Mouse (Mus musculus) regulatory T cell (primary cell): Measurements from ENCODE around the gene Fdx1.

Experiments
- in situ Hi-C: fragments of 300-600 bp; cut with MboI, MseI; formaldehyde crosslinking; loops from one replicate; pipeline ENCODE4 v1.15.1; 2025; ENCODE audit warnings: high pct_unique_total_duplicates

The Fdx1 gene

GRCm38 (mm10) chr9:51964110-51964509 lies 754 bp upstream of the Fdx1 start:
- in situ Hi-C loops = no loop called here

GRCm38 (mm10) chr9:51961190-51961909 lies 2.0 kb downstream of the Fdx1 start:
- in situ Hi-C loops = no loop called here

GRCm38 (mm10) chr9:51960331-51960730 lies 3.0 kb downstream of the Fdx1 start:
- in situ Hi-C loops = no loop called here

- in situ Hi-C loops = no loop called here
Measured at GRCm38 (mm10) chr9:51958981-51959380, 4.4 kb downstream of the Fdx1 start.

- in situ Hi-C loops = no loop called here
Measured at GRCm38 (mm10) chr9:51957025-51957424, 6.3 kb downstream of the Fdx1 start.

GRCm38 (mm10) chr9:51956484-51956883 lies 6.9 kb downstream of the Fdx1 start:
- in situ Hi-C loops = no loop called here

GRCm38 (mm10) chr9:51951337-51951736 lies 12.0 kb downstream of the Fdx1 start:
- in situ Hi-C loops = no loop called here

- in situ Hi-C loops = no loop called here
Measured at GRCm38 (mm10) chr9:51950667-51951066, 12.7 kb downstream of the Fdx1 start.

- in situ Hi-C loops = no loop called here
Measured at GRCm38 (mm10) chr9:51950225-51950624, 13.1 kb downstream of the Fdx1 start.

GRCm38 (mm10) chr9:51943934-51944333 lies 19.4 kb downstream of the Fdx1 start:
- in situ Hi-C loops = no loop called here

GRCm38 (mm10) chr9:51934641-51935040 lies 28.7 kb downstream of the Fdx1 start:
- in situ Hi-C loops = no loop called here

GRCm38 (mm10) chr9:51931997-51932396 lies 31.4 kb downstream of the Fdx1 start:
- in situ Hi-C loops = no loop called here

- in situ Hi-C loops = no loop called here
Measured at GRCm38 (mm10) chr9:51931054-51931690, 32.2 kb downstream of the Fdx1 start.

GRCm38 (mm10) chr9:51929972-51930371 lies 33.4 kb downstream of the Fdx1 start:
- in situ Hi-C loops = no loop called here

- in situ Hi-C loops = no loop called here
Measured at GRCm38 (mm10) chr9:51928659-51929058, 34.7 kb downstream of the Fdx1 start.

- in situ Hi-C loops = no loop called here
Measured at GRCm38 (mm10) chr9:51928116-51928515, 35.2 kb downstream of the Fdx1 start.

- in situ Hi-C loops = no loop called here
Measured at GRCm38 (mm10) chr9:51927680-51928079, 35.7 kb downstream of the Fdx1 start.

GRCm38 (mm10) chr9:51926629-51927028 lies 36.7 kb downstream of the Fdx1 start:
- in situ Hi-C loops = no loop called here

GRCm38 (mm10) chr9:51924551-51925081 lies 38.7 kb downstream of the Fdx1 start:
- in situ Hi-C loops = no loop called here

GRCm38 (mm10) chr9:51922756-51923155 lies 40.6 kb downstream of the Fdx1 start:
- in situ Hi-C loops = no loop called here

- in situ Hi-C loops = no loop called here
Measured at GRCm38 (mm10) chr9:51915580-51915979, 47.8 kb downstream of the Fdx1 start.

- in situ Hi-C loops = no loop called here
Measured at GRCm38 (mm10) chr9:51914481-51915120, 48.8 kb downstream of the Fdx1 start.

GRCm38 (mm10) chr9:51908838-51909237 lies 54.5 kb downstream of the Fdx1 start:
- in situ Hi-C loops = no loop called here
